Mouse (Mus musculus) midbrain, embryonic 14.5 days (tissue): ENCODE measurements at regions not wholly inside any gene's neighbourhood (a gene's known extent, or its start where the extent isn't known, plus 50 kb on each side); places are given as distances from the start of the nearest gene placed in this dataset.

Experiments used
- ATAC-seq: fragments of 200-750 bp; cut with Nextera tagmentation; 2 replicates; pipeline ENCODE4 v1.8.0; 2017; ENCODE audit warnings: moderate number of reproducible peaks, moderate library complexity; ENCODE audit not compliant: low FRiP score, low TSS enrichment
- DNase-seq: peaks from one replicate; pipeline ENCODE4 v3.0.0-alpha.2; 2015
- H3K27ac ChIP-seq: fragments of 300-500 bp; sonication (generic); replicated peaks from 2 replicates; pipeline ENCODE4 v1.5.1; 2014; ENCODE audit warnings: mild to moderate bottlenecking, low read depth, low read length, moderate library complexity
- H3K27me3 ChIP-seq: fragments of 300-500 bp; sonication (generic); 2 replicates; pipeline ENCODE4 v1.6.1; 2014; ENCODE audit warnings: low read length, control low read depth, mixed read lengths; ENCODE audit not compliant: control insufficient read depth, insufficient read depth
- H3K36me3 ChIP-seq: fragments of 300-500 bp; sonication (generic); 2 replicates; pipeline ENCODE4 v1.6.1; 2014; ENCODE audit warnings: low read length, control low read depth; ENCODE audit not compliant: control insufficient read depth, insufficient read depth
- H3K4me1 ChIP-seq: fragments of 300-500 bp; sonication (generic); 2 replicates; pipeline ENCODE4 v1.6.1; 2014; ENCODE audit warnings: mild to moderate bottlenecking, antibody characterized with exemption, low read length, control low read depth; ENCODE audit not compliant: control insufficient read depth, insufficient read depth
- H3K4me2 ChIP-seq: fragments of 300-500 bp; sonication (generic); 2 replicates; pipeline ENCODE4 v1.6.1; 2014; ENCODE audit warnings: mild to moderate bottlenecking, low read length, moderate library complexity
- H3K4me3 ChIP-seq: fragments of 300-500 bp; sonication (generic); replicated peaks from 2 replicates; pipeline ENCODE4 v1.5.1; 2014; ENCODE audit warnings: low read depth, low read length
- H3K9ac ChIP-seq: fragments of 300-500 bp; sonication (generic); replicated peaks from 2 replicates; pipeline ENCODE4 v1.6.1; 2014; ENCODE audit warnings: mild to moderate bottlenecking, low read length, moderate library complexity
- H3K9me3 ChIP-seq: fragments of 300-500 bp; sonication (generic); 2 replicates; pipeline ENCODE4 v1.6.1; 2016; ENCODE audit warnings: low read length, control low read depth, mixed read lengths; ENCODE audit not compliant: control insufficient read depth
- WGBS: fragments of 180-500 bp; shearing (Covaris S2); extraction: QIAGEN DNeasy Blood & Tissue Kit; methylation state at CpG from one replicate; pipeline ENCODE4 v1.1.7; 2014; 5-methylcytosine and 5-hydroxymethylcytosine counted together

DNA sequence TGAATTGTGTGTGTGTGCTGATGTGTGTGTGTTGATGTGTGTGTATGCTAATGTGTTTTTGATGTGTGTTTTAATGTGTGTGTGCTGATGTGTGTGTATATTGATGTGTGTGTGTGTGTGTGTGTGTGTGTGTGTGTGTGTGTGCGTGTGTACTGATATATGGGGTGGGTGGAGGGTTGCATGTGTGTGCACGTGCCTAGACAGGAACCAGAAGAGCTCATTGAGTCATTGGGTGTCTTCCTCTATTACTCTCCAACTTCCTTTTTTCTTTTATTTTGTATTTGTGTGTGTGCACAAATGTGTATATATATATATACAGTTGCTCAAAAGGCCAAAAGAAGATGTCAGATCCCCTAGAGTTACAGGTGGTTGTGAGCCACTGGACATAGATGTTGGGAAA, 73.4 kb upstream of the Gm12830 start:
- no peaks in the 10 kb centered on the region for H3K36me3 ChIP-seq
- H3K4me2 ChIP-seq: no peak overlapping the region
- DNase-seq: no peak
- WGBS: 79% methylated on average over 2 of the region's 2 CpGs
- no peak overlapping the region for H3K4me3 ChIP-seq
- H3K27me3 ChIP-seq: no peaks in the 10 kb centered on the region
- H3K9me3 ChIP-seq: peaks cover 6% of the 10 kb centered on the region
- no peak overlapping the region for H3K9ac ChIP-seq
- H3K4me1 ChIP-seq: no peaks in the 10 kb centered on the region
- no peak overlapping the region for H3K27ac ChIP-seq
- ATAC-seq: no peak

- Histone ChIP-seq H3K9me3 (no peaks in the 10 kb centered on the region), H3K9ac (no peak overlapping the region), H3K36me3 (no peaks in the 10 kb centered on the region), H3K27ac (no peak overlapping the region), H3K4me2 (no peak overlapping the region), H3K4me1 (no peaks in the 10 kb centered on the region), H3K27me3 (no peaks in the 10 kb centered on the region), H3K4me3 (no peak overlapping the region)
- DNase-seq: no peak
- ATAC-seq: no peak
Observed at GRCm38 (mm10) chr4:114759837-114760236, 61.7 kb upstream of the Gm12830 start.

- no peaks in the 10 kb centered on the region for H3K4me1 ChIP-seq
- WGBS: 44% methylated on average over 22 of the region's 22 CpGs
- no peaks in the 10 kb centered on the region for H3K27me3 ChIP-seq
- no peak overlapping the region for H3K4me2 ChIP-seq
- H3K9me3 ChIP-seq: no peaks in the 10 kb centered on the region
- no peak for DNase-seq
- H3K36me3 ChIP-seq: no peaks in the 10 kb centered on the region
- H3K4me3 ChIP-seq: no peak overlapping the region
- H3K9ac ChIP-seq: no peak overlapping the region
- H3K27ac ChIP-seq: no peak overlapping the region
- ATAC-seq: no peak
Observed at GRCm38 (mm10) chr4:114766643-114767393, 54.7 kb upstream of the Gm12830 start.
